Mouse (Mus musculus) mouse trophoblast stem cell (cell line): Measurements from ENCODE around the gene Aar2.
"Not testable (repeated sequence)": the region's sequence is repeated elsewhere in the genome, so short reads cannot be mapped to it uniquely, and the experiment has no call there.

Source experiments
- in situ Hi-C, 2 experiments: fragments of 300-500 bp; cut with MseI, MboI; formaldehyde crosslinking; loops; 2 replicates in 1 of 2; 3 replicates in 1 of 2; pipeline ENCODE4 v1.15.1; 2025

Gene Aar2

DNA sequence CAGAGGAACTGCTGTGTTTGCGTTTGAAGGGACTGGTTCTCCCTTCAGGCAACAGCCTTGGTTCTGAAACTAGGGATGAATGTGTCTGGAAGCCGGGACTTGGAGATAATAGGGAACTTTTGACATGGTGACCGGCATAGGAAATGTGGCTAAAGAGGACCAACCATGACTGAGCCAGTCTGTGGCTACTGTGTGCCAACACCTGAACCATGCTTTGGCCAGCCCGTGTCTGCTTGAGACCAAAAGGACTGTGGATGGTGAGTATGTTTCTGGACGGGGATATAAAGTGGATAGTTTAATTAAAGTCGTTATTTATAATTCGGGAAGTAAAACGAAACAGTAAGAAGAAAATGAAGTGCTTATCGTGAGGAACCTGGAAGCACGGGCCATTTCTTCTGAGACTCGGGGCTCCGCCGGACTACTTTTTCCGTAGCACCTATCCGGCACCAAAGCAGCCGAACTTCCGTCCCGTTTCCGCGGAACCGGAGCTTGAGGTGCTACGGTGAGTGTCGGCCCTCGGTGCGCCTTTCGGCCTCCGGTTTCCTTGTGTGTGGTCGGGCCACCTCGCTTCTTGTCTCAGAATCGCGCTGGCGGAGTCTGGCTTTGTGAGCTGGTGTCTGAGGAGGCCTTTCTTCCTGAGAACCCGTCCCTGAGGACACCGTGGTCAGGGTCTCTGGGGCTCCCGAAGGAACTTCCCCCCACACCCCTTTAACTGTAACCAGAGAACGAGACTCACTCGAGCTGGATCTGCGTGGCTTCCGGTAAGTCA is at the start of gene Aar2:
TSS of gene Aar2 (plus strand) at position 462 of the 769 bp plus-strand sequence.
- in situ Hi-C loops = no loop called here

DNA sequence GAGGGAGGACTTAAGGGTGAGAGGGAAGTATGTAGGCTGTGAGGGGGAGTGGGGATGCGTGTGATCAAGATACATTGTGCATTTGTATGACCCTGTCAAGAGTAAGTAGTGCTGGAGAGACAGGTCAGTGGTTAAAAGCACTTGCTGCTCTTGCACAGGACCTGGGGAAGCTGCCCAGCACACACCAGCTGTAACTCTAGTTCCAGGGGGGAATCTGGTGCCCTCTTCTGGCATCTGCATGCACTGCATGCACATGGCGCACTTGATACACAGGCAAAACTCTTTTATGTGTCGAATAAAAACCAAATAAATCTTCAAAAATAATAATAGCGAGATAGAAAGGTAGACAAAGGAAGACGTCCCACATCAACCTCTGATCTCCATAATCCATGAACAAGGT is 49.5 kb upstream of the Aar2 start:
- in situ Hi-C loops = no loop called here

DNA sequence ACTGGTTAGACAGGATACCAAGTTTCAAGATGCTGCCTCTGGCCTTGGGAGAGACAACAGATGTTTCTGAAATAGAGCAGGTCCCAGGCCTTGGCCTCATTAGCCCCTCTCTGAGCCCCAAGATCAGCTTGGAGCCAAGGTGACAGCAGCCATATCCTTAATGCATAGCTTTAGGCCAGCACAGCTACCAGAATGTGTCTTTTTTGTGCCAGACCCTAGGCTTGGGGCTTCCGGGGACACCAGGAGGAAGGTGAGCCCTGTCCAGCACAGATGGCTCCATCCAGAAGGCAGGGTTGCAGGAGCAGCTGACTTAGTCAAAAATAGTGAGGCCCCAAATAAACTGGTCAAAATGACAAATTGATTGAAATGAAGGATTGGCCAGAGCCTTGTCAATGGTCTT is 46.4 kb upstream of the Aar2 start:
- in situ Hi-C loops = no loop called here

DNA sequence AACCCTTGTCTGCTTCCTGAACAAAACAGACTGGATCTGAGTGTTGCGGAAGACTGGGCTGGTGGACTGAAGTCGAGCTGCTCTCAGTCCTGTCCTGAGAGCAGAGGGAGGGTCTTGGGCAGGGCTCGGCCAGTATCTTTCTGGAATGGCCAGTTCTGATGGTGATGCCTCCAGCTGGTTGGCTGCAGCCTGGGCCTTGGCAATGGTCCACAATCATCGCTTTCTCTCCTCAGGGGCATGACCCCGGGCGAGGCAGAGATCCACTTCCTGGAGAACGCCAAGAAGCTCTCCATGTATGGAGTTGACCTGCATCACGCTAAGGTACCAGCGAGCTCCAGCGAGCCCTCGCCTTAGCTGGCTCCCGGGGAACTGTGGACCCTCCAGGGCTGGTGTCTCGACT is 41.9 kb upstream of the Aar2 start:
- in situ Hi-C loops = no loop called here

DNA sequence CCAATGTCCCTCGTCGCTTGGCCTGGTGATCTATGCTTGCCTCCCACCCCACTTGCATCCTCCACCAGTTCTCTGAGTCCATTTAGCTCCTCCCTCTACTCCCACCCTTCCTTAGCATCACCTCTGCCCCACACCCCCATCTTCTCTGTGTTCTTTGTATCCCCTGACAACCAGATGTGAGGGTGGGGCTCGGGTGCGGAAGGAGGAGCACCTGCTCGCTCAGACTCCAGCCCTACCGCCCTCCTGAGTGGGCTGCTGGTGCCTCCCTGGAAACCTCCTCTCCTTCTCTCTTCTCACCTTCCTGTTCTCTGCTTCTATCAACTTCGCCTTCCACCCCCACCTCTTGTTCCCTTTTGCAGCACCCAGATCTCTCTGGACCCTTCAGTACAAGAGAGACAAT is 35.4 kb upstream of the Aar2 start:
- in situ Hi-C loops = no loop called here

DNA sequence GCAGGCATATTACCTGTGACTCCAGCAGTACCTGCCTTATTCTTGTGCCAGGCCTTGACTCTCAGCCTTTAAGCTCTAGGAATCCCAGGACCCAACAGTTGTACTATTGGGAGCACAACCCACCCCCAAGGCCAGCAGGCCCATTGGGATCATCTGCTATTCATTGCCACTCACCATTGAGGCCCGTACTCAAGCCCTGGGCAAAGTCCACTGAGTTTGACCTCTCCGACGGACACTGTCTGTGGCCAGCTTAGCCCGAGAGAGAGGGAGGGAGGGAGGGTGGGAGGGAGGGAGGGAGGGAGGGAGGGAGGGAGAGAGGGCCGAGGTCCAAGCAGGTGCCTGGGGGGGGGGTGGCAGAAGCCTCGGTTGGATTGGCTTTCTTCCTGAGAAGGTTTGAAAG is 34.8 kb upstream of the Aar2 start:
- in situ Hi-C loops = no loop called here

DNA sequence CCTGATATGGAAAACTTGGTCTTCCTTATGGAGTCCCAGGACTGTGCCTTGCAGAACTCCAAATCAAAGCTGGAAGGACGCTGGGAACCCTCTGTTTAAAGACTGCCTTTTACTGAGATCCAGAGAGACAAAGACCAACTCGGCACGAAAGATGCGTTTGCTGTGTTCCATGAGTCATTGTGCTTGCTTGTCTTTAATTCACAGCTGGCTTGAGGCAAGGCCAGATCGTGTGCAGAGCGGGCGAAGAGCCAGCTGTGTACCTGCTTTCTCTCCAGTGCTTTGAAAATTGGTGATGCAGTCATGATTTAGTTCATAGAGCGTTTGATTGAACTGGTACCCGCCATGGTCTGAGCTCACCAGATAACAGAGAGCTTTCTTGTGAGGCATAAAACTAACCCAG is 32.3 kb upstream of the Aar2 start:
- in situ Hi-C loops = no loop called here

DNA sequence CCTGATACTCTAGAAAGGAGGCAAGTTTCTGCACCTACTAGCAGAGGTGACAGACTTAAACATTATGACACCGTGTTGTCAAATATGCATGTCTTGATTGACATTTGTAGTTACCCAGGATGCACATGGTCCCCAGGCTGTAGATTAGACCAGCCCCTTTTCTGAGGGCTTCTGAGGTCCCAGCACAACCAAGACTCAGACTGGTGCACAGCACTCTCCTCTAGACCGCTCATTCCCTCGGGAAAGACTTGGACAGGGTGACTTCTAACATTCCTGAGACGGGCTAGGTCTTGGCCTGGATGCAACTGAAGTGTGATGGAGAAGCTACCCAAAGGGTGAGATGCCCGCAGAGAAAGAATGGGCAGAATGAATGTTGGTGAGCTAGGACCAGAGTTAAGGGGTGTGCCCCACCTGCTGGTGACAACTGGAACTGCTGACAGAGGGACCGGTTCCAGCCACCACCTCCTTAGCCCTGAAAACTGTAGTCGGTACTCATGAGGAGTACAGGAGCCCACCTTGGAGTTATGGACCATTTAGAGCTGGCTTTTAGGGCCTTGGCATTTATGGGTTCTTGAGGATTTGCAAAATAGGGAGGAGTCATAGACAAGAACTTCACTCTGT is 31.7 kb upstream of the Aar2 start:
- in situ Hi-C loops = no loop called here

DNA sequence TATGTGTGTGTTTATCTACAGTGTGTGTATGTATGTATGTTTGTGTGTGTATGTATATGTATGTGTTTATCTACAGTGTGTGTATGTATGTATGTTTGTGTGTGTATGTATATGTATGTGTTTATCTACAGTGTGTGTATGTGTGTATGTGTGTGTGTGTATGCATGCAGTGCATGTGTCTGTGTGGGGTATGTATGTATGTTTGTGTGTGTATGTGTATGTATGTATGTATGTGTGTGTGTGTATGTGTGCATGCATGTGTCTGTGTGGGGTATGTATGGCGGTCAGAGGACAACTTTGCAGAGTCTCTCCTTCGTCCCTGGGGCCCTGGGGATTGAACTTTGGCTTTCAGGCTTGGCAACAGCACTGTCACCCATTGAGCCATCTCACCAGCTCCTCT is 30.7 kb upstream of the Aar2 start:
- in situ Hi-C loops = not testable (repeated sequence)

DNA sequence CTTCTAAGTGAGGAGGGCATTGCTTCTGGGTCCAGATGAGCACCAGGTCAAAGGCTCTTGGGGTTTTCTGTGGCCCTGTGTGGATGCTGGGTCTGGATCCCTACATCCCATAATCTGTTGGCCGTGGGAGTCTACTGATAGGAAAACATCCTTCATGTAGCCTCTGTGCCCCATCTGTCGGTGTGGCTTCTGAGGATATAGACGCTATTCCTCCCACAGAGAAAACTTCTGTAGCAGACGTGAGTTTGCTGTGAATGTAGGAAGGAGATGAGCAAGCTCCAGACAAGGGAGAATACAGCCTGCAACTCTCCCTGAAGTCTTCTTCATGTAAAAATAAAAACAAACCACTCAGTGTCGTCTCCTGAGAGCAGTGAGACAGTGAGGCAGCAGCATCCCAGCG is 29.1 kb upstream of the Aar2 start:
- in situ Hi-C loops = no loop called here

DNA sequence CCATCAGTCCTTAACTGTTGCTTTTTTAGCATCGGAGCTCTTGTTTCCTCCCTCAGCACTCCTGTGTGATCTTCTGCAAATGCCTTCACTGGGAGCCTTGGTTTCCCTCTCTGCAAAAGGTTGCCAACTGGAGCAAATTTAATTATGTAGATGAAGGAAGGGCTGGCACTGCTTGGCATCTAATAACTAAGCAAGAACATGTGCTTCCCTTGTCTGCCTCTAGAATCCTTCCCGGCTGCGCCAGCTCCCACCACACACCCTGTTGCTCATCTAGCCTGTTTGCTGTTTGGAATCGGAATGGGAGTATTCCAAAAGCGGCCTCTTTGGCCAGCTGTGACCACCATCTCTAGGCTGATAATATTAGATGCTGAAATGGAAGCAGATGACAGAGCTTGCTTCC is 27.8 kb upstream of the Aar2 start:
- in situ Hi-C loops = no loop called here

DNA sequence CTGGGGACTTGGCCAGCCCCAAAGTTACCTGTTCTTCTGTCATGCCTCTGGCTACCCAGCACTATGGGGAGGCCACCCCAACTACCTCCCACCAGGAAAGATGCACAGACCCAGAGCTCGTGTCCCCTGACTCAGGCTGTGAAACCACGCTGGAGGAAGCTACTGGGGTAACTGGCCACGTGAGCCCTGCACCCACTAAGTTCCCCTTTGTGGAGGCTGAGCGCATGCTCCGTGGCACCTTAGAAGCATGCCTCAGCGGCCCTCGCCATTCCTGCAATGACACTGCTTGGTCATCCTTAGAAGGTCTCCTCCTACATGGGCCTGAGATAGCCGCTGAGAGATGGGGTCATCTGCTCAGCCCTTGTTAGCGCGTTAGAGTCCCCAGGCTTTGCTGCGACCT is 24.4 kb upstream of the Aar2 start:
- in situ Hi-C loops = loop anchor here in 1 of 2 experiments (10.0 kb wide), 1 partner anchor 182 kb away; no protein-coding TSS in a partner anchor

DNA sequence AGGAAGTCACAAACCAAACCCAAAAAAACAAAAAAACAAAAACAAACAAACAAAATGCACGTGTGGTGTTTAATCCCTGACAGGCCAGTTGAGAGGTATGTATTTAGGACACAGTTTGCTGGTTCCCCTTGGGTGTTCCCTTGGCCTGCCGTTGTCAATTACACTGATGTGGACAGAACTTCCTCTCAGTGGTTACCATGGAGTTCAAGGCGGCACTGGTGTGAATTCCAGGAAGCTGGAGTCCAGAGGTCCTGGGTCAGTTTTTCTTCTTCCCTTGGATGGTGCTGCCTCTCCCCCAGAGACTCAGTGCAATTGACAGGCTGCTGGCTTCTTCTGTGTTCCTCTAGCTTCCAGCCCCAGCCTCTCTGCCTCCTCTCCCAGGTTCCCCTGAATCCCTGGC is 23.3 kb upstream of the Aar2 start:
- in situ Hi-C loops = loop anchor here in 1 of 2 experiments (10.0 kb wide), 1 partner anchor 181 kb away; no protein-coding TSS in a partner anchor

DNA sequence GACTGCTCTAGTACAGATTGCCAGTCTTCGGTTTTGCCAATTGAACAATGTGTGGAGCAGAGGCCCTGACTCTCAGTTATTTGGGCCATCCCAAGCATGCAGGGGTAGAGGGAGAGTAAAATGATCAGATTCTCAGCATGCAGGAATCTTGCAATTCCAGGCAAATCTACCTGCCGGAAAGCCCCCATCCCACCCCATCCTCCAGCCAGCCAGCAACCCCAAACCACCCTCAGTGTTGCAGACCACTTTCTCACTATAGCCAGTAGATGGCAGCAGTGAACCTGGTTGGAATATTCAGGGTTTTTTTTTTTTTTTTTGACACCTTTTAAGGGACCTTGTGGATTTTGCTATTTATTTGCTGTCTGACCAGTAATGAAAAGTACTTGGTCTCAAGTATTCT is 17.7 kb upstream of the Aar2 start:
- in situ Hi-C loops = loop anchor here (10.0 kb wide), 1 partner anchor 175 kb away; no protein-coding TSS in a partner anchor

DNA sequence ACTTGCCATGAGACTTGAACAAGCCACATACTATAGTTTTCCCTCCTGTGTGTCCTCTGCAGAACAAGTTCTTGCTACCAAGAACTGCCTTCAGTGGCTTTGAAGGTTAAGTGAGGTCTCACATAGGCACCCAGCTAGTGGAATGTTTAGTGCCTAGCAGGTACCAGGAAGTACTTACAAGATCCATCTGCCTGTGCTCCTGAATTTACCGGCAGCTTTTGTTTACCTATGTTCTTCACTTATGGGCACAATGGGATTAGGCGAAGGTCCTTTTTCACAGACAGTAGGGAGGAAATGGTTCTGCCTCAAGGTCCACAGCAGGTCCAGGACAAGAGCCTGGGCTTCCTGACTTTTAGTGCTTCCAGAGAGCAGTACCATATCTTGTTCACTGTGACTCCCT is 14.2 kb upstream of the Aar2 start:
- in situ Hi-C loops = loop anchor here in 1 of 2 experiments (10.0 kb wide), 1 partner anchor 172 kb away; no protein-coding TSS in a partner anchor

DNA sequence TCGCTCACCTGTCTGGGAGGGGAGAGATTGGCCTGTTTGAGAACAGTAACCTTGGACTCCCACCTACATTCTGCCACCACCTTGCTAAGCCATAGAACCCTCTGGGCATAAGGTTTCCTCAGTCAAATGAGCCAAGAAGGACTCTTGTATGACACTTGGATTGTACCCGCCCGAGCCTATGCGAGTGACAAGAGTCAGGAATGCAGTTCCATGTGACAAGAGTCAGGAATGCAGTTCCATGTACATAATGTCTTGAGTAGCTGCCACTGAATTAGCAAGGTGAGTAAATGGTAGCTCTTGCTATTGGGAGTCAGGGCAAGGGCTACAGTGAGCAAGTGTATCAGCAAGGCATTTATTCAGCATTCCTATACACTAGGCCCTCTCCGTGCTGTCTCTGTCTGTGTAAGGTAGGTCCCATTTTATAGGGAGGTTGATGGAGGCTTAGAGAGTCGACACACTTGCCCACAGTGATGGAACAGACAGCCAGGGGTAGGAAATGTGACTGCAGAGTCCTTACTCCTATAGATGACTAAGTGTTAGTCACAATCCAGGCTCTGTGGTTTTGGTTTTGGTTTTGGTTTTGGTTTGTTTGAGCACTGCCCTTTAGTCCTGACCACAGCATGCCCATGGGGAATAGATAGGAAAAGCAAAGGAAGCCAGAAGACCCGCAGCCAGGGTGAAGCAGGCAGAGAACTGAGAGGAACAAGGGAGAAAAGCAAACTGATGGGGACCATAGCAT is 8.4 kb upstream of the Aar2 start:
- in situ Hi-C loops = loop anchor here in 1 of 2 experiments (10.0 kb wide), 1 partner anchor 166 kb away; no protein-coding TSS in a partner anchor

DNA sequence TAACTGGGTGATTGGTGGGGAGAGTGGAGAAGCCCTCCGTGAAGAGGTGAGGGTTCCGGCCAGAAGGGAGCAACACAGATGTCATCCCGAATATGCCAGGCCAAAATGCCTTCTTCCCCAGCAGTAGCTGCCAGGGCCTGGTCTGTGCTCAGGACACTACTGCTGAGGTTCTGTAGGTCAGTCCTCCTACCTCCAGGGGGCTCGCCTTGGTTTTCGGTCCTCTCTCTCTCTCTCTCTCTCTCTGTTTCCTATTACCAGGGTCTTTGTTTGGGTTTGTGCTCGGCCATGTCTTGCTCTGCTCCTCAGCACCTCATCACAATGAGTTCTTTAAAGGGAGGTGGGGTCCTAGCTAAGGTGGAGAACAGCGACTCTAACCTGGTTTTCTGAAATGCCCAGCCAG is 6.4 kb upstream of the Aar2 start:
- in situ Hi-C loops = no loop called here

DNA sequence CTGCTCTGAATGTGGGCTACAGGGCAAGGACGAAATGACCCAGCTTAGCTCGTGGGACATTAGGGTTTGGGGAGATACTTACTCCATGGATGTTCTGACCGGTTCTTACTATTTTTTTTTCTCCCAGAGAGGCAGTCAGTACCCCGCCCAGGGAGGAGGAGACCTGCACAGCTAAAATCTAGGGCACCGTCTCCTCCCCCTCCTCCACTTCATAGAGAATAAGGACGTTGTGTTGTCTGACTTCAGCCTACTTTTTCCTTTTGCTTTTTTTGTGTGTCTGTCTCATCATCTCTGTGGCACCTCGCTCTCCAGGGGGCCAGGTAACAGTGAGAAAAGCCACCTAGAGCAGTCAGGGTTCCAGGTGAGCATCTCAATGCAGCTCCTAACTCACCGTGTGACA is 5.0 kb upstream of the Aar2 start:
- in situ Hi-C loops = no loop called here

DNA sequence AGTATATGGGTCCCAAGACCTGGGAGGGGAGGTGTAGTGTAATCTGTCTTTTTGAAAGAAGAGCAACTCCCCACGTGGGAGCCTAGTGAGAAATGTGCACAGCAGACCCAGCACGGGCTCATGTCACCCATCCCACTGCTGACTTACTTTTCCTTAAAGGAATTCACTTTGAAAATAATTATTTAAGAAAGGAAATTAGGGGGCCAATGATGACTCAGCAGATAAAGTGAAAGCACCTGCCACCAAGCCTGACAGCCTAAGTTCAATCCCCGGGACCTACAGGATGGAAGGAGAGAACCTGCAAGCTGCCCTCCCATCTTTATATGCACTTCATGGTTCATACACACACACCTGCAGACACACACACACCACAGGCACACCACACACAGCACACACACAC is 3.6 kb upstream of the Aar2 start:
- in situ Hi-C loops = no loop called here

DNA sequence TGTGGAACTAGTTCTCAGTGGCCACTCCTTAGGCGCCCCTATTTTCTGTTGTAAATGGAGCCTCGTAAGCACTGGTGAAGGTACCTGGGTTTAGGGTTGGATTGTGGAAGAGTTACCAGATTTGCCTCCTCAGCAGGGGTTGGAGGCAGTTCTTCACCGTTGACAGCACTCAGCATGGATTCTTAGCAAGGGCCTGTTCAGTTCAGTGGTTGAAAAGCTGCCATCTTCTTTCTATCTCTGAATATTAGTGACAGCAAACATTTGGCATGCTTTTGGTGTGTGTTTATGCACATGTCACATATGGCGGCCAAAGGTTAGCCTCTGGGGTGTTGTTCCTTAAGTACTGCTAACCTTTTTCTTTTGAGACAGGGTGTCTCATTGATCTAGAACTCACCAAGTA is 5.0 kb downstream of the Aar2 start:
- in situ Hi-C loops = no loop called here

DNA sequence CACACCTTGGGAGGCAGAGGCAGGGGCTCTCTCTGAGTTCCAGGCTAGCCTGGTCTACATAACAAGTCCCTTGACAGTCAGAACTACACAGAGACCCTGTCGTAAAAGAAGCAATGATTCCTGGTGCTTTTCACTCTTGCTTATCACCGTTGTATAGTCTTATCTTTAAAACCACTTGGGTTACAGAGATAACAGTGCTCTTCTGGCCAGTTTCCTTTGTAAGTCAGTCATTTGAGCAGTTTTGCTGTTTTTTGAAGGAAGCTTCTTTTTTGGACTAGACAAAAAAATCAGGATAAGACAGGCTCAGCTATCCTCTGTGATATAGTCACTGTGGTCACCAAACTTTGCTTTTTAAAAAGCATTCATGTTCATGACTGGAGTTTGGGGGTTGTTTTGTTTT is 14.4 kb downstream of the Aar2 start:
- in situ Hi-C loops = no loop called here

DNA sequence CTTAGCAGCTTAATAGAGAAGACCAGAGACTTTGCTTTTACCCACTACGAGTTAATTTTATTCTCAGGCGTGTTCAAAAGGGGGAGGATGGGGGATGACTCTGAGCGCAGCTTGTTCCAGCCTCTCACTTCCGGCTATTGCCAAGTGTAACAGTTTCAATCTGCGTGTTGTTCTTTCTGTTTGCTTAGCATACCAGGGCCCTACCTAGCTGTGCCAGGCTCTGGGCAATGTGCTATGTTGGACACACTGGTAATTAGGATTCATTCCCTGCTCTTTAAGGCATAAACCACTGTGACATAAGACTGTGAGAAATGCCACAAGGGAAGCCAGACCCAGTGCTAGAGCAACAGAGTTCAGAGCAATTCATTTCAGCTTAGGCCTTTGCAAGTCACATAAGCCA is 16.2 kb downstream of the Aar2 start:
- in situ Hi-C loops = no loop called here

DNA sequence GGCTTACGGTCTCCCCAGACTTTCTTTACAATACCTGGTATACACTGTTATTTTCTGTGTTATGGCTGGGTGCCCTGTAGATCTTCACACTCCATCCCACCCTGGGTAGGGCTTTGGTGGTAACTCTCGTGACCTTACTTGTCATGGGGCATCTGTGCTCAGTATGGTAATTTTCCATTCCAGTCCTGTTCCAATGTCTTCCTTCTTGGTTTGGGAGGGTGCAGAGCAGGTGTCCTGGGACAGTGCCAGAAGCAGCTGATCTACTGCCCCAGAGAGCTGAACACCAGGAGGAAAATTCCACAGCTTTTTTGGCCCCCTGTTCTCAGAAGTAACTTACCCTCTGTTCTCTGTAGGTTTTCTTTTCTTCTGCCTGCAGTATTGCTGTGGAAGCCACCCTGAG is 19.1 kb downstream of the Aar2 start:
- in situ Hi-C loops = no loop called here
